Mouse (Mus musculus) cortical plate, adult 2 months (tissue): Measurements from ENCODE around the gene Npas3.

Source experiments
- CTCF ChIP-seq: fragments of 200-500 bp; IDR thresholded peaks from 2 replicates; pipeline ENCODE4 v1.5.1; 2011; ENCODE audit warnings: mild to moderate bottlenecking, control low read depth, low read length; ENCODE audit not compliant: insufficient read depth; ENCODE audit errors: extremely low read depth
- POLR2A ChIP-seq: fragments of 200-500 bp; IDR thresholded peaks from 2 replicates; pipeline ENCODE4 v1.6.1; 2011; ENCODE audit warnings: mild to moderate bottlenecking, low read length, control low read depth; ENCODE audit not compliant: insufficient read depth; ENCODE audit errors: extremely low read depth

- no peak for TF ChIP-seq CTCF
- TF ChIP-seq POLR2A, result no peak
These were observed 357.2 kb downstream of the Npas3 start for GRCm38 (mm10) chr12:53605661-53606060.
